Mouse (Mus musculus) gastrocnemius, postnatal 25 days (tissue): ENCODE results near the gene Mier2. TPM values are rescaled to one million over a fixed set of nuclear protein-coding genes. Genes with fewer than 3 reads are reported as not detected.

Experiments
- DNase-seq: peaks from one replicate; pipeline ENCODE4 v3.0.0; 2022
- total RNA-seq, 2 experiments: library from RNA; stranded (reverse); gene quantifications; 1 replicate in 1 of 2; 2 replicates in 1 of 2; pipeline ENCODE4 v1.2.3; 2021

Mier2 gene
- total RNA-seq, 2 experiments from 2014 or later: 12.6 to 14.8 TPM

DNA sequence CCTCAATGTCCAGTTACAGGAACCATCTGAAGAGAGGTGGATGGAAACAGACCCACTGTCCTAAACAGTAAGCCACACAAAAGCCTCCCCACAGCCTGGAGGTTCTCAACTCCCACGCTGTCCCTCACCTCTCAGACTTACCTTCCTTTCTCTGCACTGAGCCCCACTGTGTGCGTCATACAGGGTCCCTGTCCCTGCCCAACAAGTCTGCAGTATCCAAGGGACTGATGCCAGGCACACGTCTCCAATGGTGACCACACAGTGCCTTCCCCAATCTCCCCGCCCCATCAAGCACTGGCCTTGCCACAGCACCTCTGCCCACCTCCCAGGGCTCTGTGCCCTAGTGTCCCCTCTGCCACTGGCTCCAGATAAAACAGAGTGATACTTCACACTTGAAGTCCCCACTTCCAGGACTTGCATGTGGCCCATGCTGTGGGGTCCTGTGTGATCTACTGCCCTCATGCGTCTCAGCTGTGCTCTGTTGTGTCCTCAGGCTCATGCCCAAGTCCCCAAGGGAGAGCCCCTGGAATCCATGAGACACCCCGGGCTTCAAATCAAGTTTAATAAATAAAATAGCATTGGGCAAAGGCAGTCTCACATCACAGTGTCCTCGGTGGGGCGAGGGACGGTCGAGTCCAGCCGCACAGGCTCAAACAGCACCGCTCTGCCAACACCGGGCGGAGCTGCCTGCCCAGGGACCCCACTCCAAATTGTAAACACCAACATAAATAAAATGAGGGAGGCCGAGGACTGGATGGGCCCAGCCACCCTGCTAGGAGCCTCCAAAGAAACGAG lies 15.1 kb downstream of the Mier2 start:
- DNase-seq: no peak

DNA sequence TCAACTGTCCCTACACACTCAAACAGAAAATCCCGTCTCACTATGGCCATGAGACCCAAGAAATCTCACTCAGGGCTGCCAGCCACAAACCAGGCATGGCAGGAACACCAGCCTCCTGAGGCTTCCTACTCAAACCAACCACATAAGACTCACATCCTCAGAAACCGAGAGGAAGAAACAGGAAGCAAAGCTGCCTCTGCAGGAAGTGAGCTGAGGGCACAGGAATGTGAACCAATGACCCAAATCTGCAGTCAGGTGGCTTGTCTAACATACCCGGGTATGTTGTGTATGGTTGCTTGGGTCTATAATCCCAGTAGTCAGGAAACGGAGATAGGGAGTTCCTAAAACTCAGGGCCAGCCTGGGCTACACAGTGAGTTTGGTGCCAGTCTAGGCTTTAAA lies 16.1 kb downstream of the Mier2 start:
- DNase-seq: no peak

DNA sequence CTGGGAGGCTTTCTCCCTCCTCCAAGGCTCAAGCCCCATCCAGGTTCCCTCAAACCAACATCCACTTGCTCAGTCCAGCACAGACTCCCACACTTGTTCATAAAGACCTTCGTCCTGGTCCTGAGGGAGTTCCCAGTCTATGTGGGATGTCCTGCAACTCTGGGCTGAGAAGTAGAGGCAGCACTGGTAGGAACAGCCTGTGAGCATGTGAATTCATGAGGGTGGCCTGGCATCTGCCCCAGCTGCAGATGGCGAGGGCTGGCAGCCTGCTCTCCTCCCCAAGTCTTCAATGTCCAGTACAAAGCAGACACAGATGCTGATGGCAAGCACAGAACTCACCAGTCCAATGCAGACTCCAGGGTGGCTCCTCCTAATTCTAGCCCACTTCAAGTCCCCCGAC lies 16.7 kb downstream of the Mier2 start:
- DNase-seq: no peak

DNA sequence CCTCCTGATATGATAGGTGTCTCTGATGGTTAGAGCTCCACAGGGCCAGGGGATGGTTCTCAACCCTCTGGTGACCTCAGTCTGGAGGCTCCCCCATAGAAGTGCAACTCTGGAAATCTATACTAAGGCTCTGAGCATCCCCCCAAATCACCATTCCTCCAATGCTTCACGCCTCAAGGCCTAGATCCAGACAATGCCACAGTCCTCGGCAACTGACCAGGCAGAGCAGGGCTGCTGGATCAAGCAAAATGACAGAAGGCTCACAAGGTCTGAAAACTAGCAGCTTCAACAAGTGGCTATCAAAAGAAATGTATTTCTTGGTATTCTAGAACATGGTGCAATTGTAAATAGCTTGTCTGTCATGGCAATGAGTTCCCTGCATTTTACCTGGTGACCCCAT lies 17.2 kb downstream of the Mier2 start:
- no peak for DNase-seq

DNA sequence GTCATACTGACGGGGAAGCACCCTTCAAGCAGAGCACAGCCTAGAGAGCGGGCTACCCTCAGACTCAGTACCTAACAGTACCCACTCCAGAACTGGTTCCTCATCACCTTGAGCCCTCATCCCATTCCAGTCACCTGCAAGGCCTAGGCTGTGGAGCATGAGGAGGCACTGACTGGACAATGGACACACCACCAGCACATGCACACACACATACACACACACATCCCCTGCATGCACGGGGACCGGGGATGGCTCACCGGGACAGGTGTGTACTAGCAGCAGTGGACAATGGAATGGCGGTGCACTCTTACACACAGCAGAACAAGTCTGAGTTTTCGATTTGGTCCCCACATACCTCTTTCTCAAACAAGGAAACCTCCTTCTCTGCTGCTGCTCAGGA lies 17.7 kb downstream of the Mier2 start:
- DNase-seq: no peak

DNA sequence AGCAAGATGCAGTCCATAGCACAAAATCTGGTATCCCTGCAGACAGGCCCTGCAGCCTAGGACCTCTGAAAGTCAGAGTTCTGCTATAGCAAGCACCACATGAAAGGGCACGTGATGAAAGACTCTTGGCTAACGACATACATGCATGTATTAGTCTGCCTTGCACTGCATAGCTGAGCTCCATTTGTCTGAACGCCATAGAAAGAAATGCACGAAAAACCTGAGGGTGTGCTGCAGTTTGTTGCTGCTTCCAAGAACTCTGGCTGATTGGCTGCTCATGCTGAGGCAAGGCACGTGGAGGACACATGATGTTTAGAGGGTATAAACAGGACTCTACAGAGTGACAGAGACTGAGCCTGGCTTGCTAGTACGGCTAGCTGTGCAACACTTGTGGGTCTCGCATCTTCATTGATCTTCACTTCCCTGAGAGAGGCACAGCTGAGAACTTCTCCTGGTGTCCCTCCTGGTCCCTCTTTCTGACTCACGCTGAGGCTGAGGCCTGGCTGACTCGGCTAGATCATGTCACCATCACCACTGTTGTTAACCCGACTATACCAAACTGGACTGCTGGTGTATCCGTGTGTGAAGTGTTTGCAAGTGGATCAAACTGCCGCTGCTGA lies 18.4 kb downstream of the Mier2 start:
- no peak for DNase-seq

DNA sequence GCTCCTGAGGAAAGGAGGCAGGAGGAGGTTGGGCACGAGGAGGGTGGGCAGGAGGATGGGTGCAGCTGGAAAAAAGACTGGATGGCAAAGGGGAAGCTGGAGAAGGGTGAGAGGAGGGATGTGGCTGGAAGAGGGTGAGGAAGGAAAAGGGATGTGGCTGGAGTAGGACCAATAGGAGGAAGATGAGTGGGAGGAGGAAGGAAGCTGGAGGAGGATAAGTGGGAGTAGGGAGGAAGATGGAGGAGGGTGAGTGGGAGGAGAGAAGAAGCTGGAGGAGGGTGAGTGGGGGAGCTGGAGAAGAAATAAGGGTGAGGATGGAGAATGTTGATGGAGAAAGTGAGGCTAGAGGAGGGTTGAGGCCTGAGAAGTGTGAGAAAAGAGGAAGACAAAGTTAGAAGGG lies 19.6 kb downstream of the Mier2 start:
- peak; percentile 2 for DNase-seq

DNA sequence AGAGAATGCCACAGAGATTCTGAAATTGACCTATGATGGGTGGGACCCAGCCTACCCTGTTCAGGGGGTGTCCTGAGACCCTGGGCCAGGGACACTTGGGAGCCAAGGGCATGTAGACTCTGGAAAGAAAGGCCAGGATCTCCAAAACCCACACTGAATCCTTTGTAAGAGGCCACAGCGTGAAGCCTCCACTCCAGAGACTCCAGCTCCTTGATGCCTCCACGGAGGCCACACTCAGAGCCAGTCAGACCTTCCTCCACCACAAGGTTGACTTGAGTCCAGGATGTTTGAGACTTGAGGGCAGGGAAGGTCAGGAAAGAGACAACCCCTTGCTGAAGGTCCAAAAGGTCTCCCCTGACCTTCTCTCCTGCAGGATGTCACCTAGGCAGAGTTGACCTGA lies 20.6 kb downstream of the Mier2 start:
- peak; percentile 3 for DNase-seq

DNA sequence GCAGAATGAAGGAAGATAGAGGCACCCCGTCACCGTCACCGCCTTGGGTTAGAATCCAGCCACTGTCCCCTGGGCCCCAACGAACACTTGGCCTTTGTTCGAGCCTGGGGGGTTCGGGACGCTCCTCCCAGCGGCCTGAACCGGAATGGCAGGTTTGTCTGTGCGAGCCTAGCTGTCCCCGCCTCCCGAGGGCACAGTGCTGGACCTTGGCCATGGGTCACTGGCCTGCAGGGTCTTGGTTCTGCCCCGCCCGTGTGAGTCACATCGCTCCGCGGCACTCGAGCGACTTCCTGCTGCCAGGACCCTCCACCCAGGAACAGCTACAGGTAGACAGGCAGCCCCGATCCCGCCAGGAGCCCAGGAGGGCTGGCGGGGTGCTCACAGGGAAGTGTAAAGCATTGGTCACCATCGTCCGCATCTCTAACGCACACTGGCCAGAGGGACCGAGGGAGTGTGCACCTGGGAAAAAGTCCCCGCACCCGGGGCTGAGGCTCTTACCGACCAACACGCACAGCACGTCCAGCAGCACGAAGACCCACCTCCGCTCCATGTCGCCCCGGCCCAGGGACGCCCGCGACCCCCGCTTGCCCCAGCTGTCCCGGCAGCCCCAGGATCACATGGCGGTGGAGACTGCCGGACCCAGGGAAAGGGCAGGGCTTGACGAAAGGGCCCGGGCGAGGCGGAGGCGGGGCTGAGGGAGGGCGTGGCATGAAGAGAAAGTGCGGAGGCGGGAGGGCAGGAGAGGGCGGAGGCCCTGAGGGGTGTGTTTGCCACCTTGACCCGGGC lies 21.7 kb downstream of the Mier2 start, which contains the start of gene Plpp2:
Plpp2 (minus strand) TSS at position 671 of the 786 bp plus-strand sequence.
- DNase-seq: peak; percentile 46

DNA sequence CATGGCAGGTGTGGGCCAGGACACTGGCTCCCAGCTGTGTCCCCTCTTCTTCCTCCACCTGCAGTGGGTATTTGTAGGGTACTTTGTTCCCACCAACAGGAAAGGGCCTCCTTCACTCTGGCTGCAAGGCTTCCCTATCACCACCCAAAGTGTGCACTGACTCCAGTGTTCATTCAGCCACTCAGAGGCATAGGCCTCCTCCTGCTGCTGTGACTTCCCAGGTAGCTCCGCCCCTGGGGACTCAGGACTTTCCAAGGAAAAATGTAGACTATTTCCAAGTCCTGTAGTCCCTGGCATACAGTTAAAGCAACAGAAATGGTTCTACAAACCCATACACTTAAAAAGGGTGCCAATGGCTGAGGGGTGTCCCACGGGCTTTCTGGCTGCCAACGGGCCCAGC lies 22.3 kb downstream of the Mier2 start:
- DNase-seq: no peak

DNA sequence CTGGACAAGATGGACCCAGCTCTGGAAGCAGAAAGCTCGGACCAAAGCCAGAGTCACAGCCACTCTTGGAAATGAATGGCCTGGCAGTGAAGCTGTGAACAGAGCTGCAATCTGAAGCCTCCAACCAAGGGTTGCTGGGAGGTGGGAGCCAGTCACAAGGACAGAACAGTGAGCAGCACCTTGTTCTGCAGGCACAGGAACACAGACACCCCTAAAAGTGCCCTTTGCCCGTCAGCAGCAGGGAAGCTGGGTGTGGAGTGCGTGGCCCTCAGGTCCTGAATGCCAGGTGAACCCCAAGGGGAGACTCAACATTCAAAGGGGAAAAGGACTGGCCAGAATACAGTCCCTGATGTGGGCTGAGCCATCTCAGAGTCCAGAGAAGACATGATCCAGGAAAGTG lies 23.4 kb downstream of the Mier2 start:
- DNase-seq: no peak

DNA sequence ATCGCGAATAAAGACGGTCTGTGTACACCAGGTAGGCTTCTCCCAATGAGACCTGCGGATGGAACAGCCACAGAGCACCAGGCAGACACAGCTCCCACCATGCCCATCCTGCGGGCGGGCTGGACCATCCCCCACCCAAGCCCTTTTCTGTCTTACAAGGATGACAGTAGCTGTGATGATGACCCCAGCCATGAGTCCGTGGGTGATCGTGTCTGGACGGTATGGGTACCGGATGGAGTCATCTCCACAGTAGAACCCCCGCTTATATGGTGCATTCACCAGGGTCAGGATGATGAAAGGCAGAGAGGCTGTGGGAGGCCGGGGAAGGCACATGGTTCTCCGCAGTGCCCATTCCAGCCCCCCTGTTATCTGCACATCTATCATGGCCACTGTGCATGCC lies 24.3 kb downstream of the Mier2 start:
- DNase-seq: no peak

DNA sequence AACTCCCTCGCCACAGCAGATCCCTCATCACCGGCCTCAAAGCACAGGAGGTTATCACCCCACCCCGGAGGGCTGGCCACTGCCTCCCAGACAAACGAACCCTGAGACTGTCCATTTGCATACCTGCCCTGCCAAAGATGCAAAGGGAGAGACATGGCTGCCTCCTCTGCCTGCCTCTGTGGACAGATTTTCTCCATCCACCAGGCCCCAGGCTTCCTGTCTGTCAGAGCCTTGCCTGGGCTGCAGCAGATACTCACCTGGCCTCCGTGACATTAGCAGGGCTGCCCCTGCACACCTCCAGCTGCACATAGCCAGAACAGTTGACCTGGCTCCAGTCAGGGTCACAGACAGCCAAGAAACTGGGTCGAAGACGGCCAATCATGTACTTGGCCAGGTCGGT lies 24.8 kb downstream of the Mier2 start:
- peak; percentile 4 for DNase-seq

DNA sequence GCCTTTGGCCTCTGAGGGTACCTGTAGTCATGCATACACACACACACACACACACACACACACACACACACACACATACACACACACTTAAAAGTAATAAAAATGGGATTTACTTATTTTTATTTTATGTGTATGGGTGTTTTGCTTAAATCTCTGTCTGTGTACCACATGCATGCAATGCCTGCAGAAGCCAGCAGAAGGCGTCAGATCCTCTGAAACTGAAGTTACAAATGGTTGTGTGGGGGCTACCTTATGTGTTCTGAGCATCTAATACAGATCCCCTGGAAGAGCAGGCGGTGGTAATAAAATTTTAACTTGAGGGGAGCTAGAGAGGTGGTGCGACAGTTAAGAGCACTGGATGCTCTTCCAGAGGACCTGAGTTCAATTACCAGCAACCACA lies 26.9 kb downstream of the Mier2 start:
- no peak for DNase-seq

DNA sequence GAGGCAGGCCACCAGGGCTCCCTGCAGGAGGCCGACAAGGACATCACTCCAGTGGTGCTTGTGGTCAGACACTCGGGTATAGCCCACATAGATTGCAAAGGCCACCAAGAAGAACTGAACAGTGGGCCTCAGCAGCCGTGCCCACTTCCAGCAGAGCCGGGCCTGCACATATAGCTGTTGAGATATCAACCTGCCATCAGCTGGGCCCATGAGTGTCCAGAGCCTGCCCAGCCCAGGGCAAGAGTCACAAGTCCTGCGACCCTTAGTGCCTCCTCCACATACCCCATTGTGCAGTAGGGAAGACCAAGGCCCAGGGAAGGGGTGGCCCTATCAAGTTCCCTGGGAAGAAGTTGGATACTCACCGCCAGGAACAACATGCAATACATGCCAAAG lies 27.6 kb downstream of the Mier2 start:
- DNase-seq: no peak

DNA sequence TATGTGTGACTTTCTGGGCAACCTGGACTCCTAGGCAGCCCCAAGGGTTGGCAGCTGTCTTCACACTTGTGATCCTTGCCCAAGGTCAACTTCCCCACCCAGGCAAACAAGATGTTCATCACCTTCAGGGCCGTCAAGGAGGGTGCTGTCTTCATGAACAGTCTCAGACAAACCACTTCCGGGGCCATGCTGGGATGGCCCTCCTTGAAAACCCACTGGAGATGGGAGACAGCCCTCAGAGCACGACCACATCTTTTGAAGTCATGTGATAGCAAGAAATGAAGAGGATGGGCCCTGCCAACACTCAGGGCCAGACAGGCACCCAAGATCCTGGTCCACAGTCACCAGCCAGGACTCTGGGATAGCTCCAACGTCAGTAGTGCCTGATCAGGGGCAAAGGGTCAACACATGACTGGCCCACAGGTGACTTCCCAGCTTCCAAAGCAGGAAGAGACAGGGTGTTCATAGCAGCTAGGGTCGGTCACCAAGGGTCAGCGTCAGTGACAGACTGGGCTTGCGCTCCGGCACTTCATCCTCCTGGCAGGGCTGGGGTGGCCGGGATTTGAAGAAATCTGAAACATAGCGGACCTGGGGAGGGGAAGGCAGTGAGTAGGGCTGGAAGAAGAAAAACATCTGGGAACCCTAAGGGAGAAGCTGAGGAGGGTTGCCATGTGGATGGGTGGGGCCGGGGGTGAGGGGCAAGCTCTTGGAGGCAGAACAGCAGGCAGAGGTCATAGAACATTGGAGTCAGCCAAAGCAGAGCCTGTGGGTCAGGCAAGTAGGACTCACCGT lies 28.1 kb downstream of the Mier2 start:
- no peak for DNase-seq

DNA sequence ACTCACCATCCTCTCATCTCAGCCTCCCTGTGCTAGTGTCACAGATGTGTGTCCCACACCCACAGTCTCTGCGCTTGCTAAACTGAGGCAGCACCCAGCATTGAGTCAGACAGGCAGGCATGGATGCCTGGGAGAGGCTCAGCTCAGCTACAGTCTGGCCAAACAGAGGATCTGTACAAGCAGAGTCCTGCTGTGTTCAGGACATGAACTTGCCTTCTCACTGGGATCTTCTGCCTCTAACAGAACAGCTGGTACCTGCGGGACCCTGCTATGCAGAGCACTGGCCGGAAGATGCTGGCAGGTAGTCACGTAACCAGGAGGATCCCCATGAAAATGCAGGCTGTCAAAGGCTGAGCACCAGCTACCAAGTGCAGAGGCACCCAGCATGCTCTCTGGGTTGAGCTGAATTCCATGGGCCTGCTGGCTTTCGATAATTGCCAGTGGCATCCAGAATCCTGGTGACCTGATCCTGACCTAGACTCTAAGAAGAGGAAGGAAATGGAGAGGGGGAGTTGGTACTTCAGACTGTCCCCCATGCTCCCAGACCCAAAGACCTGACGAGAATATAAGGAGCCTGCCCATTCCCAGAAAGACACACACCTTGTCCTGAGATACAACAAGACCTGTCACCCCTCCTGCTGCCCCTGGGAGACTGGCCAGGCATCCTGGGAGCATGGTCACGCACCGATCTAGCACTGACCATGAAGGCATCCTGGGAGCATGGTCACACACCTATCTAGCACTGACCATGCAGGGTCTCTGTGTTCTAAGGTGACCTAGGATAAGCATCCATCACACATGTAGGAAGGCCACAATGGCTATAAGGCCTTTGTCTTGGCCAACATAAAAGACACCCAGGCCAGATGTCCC lies 29.3 kb downstream of the Mier2 start:
- DNase-seq: no peak

DNA sequence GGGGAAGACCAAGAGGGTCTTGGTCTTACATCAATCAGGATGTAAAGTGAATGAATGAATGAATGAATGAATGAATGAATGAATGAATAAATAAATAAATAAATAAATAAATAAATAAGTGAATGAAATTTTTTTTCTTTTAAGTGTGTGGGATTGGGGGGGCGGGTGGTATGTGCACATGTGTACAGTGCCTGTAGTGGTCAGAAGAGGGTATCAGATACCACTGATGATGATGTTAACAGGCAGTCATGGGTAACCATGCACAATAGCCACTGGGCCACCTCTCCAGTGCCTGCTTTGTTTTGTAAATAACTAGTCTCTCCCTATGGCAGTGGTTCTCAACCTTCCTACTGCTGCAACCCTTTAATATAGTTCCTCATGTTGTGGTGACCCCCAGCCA lies 30.6 kb downstream of the Mier2 start:
- no peak for DNase-seq

DNA sequence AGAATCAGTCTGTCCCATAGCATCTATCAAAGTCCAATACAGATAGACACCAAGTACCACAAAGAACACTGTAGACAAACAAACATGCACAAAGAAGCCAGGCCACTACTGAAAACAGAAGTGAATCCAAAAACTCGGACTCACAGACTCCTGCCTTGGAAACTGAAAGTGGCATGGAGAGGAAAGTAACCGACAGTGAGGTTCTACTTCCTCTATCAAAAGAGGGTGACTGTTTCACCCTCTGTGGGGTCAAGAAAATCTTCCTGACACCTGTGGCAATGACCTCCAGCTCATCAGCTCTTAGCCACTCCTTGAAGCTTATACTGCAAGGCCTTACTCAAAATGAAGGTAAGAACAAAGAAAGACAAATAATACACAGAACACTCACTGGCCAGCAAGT lies 48.3 kb downstream of the Mier2 start:
- DNase-seq: no peak

DNA sequence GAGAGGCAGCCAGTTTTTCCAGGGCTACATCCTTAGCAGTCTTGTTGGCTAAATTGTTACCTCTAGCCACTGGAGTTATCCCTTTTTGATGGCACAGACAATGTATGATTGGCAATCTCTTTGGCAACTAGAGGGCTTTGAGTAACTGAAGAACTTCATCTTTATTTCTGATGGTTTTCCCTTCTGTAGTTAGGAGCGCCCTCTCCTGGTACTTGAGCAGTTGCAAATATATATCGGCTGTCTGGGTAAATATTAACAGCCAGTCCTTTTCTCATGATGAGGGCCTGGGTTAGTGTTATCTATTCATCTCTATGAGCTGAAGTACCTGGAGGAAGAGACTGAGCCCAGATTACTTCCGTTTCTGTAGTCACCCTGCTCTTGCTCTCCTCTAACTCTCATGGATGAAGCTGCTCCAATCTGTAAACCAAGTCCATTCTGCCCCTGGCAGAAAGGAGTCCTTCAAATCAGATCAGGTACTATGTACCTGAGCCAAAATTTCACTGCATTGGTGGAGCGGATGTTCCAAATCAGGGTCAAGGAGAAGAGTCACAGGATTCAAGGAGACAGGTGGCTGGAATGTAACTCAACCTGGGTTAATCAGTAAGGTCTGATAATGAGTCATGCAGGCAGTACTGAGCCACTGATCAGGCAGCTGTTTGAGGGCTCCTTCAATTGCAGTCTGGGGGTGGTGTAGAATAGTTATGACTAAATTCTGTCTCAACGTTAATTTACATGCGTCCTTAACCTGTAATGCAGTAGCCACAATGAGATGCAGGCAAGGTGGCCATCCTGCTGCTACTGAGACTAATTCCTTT lies 52.0 kb downstream of the Mier2 start:
- DNase-seq: no peak
